Mouse (Mus musculus) limb, embryonic 15.5 days (tissue): Measurements from ENCODE around the gene Snx32. TPM values are rescaled to one million over a fixed set of nuclear protein-coding genes. Genes with fewer than 3 reads are reported as not detected.
A peak's percentile ranks its signal among the peaks of the same experiment; 100 is the strongest.

Experiments
- ATAC-seq: fragments of 200-750 bp; cut with Nextera tagmentation; 2 replicates; pipeline ENCODE4 v1.8.0; 2017; ENCODE audit warnings: low read depth, moderate TSS enrichment; ENCODE audit not compliant: insufficient number of reproducible peaks, low FRiP score, low TSS enrichment
- H3K27ac ChIP-seq: fragments of 300-500 bp; sonication (generic); 2 replicates; pipeline ENCODE4 v1.5.1; 2015; ENCODE audit warnings: moderate library complexity, mild to moderate bottlenecking, inconsistent platforms
- H3K27me3 ChIP-seq: fragments of 300-500 bp; sonication (generic); 2 replicates; pipeline ENCODE4 v1.6.1; 2015; ENCODE audit warnings: inconsistent platforms
- H3K36me3 ChIP-seq: fragments of 300-500 bp; sonication (generic); 2 replicates; pipeline ENCODE4 v1.6.1; 2015; ENCODE audit warnings: inconsistent platforms
- H3K4me1 ChIP-seq: fragments of 300-500 bp; sonication (generic); 2 replicates; pipeline ENCODE4 v1.6.1; 2015; ENCODE audit warnings: inconsistent platforms
- H3K4me2 ChIP-seq: fragments of 300-500 bp; sonication (generic); 2 replicates; pipeline ENCODE4 v1.6.1; 2015; ENCODE audit warnings: mild to moderate bottlenecking, inconsistent platforms
- H3K4me3 ChIP-seq: fragments of 300-500 bp; sonication (generic); 2 replicates; pipeline ENCODE4 v1.5.1; 2015; ENCODE audit warnings: mild to moderate bottlenecking, inconsistent platforms
- H3K9ac ChIP-seq: fragments of 300-500 bp; sonication (generic); 2 replicates; pipeline ENCODE4 v1.6.1; 2015; ENCODE audit warnings: inconsistent platforms
- H3K9me3 ChIP-seq: fragments of 300-500 bp; sonication (generic); 2 replicates; pipeline ENCODE4 v1.6.1; 2016; ENCODE audit warnings: inconsistent platforms
- WGBS: fragments of 180-500 bp; shearing (Covaris S2); methylation state at CpG from one replicate; pipeline ENCODE4 v1.1.7; 2015; 5-methylcytosine and 5-hydroxymethylcytosine counted together
- polyA plus RNA-seq: library from polyadenylated mRNA; unstranded; fragments of >200 nt; fragmentation: Nextera tagmentation; extraction: Ambion mirVana; gene quantifications from 2 replicates; pipeline ENCODE4 v1.2.1, GENCODE M21; 2015

The Snx32 gene
- 9.4 and 10.3 TPM in 2 replicates for polyA plus RNA-seq

- ATAC-seq: peak; percentile 98
- 2% methylated on average over 47 of the region's 47 CpGs for WGBS
- no peaks in the 10 kb centered on the region for H3K9me3 ChIP-seq
- peak within 1 kb of the TSS; percentile 50 for H3K4me3 ChIP-seq
- peak within 1 kb of the TSS; percentile 82 for H3K4me2 ChIP-seq
- no peaks in the 10 kb centered on the region for H3K27me3 ChIP-seq
- H3K9ac ChIP-seq: peak within 1 kb of the TSS; percentile 52
- peak within 1 kb of the TSS; percentile 76 for H3K27ac ChIP-seq
- H3K4me1 ChIP-seq: peaks cover 18% of the 10 kb centered on the region
- H3K36me3 ChIP-seq: no peaks in the 10 kb centered on the region
Measured at GRCm38 (mm10) chr19:5510031-5511026, at the start of gene Snx32. Gene Snx32 (minus strand): TSS chr19:5510538.

GRCm38 (mm10) chr19:5559631-5560456, 49.5 kb upstream of the Snx32 start:
- H3K36me3 ChIP-seq: no peaks in the 10 kb centered on the region
- peaks cover 24% of the 10 kb centered on the region for H3K4me1 ChIP-seq
- H3K9ac ChIP-seq: peak overlapping the region; percentile 39
- peaks cover 98% of the 10 kb centered on the region for H3K27me3 ChIP-seq
- peak overlapping the region; percentile 43 for H3K4me3 ChIP-seq
- H3K27ac ChIP-seq: peak overlapping the region; percentile 39
- 1% methylated on average over 69 of the region's 69 CpGs for WGBS
- ATAC-seq: 0 out of 2 replicates have a peak, but pooled peaks have one; percentile 8
- H3K4me2 ChIP-seq: peak overlapping the region; percentile 70
- no peaks in the 10 kb centered on the region for H3K9me3 ChIP-seq

- peaks cover 92% of the 10 kb centered on the region for H3K27me3 ChIP-seq
- no peak overlapping the region for H3K27ac ChIP-seq
- H3K4me3 ChIP-seq: peak overlapping the region; percentile 43
- no peaks in the 10 kb centered on the region for H3K9me3 ChIP-seq
- ATAC-seq: no peak
- H3K9ac ChIP-seq: no peak overlapping the region
- H3K36me3 ChIP-seq: no peaks in the 10 kb centered on the region
- H3K4me2 ChIP-seq: peak overlapping the region; percentile 70; the same call in 1 of the 2 replicates
- H3K4me1 ChIP-seq: peaks cover 24% of the 10 kb centered on the region
- 21% methylated on average over 8 of the region's 8 CpGs for WGBS
Measured at GRCm38 (mm10) chr19:5559229-5559628, 48.9 kb upstream of the Snx32 start.

- no peak for ATAC-seq
- 49% methylated on average over 8 of the region's 8 CpGs for WGBS
- H3K27me3 ChIP-seq: peaks cover 90% of the 10 kb centered on the region
- no peaks in the 10 kb centered on the region for H3K9me3 ChIP-seq
- H3K27ac ChIP-seq: no peak overlapping the region
- peak overlapping the region; percentile 43 for H3K4me3 ChIP-seq
- no peak overlapping the region for H3K9ac ChIP-seq
- peak overlapping the region; percentile 70; the same call in 1 of the 2 replicates for H3K4me2 ChIP-seq
- H3K4me1 ChIP-seq: peaks cover 26% of the 10 kb centered on the region
- H3K36me3 ChIP-seq: no peaks in the 10 kb centered on the region
Measured at GRCm38 (mm10) chr19:5558770-5559169, 48.4 kb upstream of the Snx32 start.

- H3K9ac ChIP-seq: no peak overlapping the region
- no peaks in the 10 kb centered on the region for H3K9me3 ChIP-seq
- H3K4me1 ChIP-seq: peaks cover 26% of the 10 kb centered on the region
- peaks cover 86% of the 10 kb centered on the region for H3K27me3 ChIP-seq
- H3K36me3 ChIP-seq: no peaks in the 10 kb centered on the region
- WGBS: 49% methylated on average over 7 of the region's 7 CpGs
- peak overlapping the region; percentile 43 for H3K4me3 ChIP-seq
- no peak overlapping the region for H3K27ac ChIP-seq
- H3K4me2 ChIP-seq: peak overlapping the region; percentile 19; the same call in 1 of the 2 replicates
- ATAC-seq: no peak
Measured at GRCm38 (mm10) chr19:5558169-5558568, 47.8 kb upstream of the Snx32 start.

- WGBS: 60% methylated on average over 14 of the region's 14 CpGs
- Histone ChIP-seq H3K9ac (no peak overlapping the region), H3K4me3 (no peak overlapping the region), H3K4me1 (peaks cover 4% of the 10 kb centered on the region; the same call in 1 of the 2 replicates), H3K4me2 (no peak overlapping the region), H3K9me3 (no peaks in the 10 kb centered on the region), H3K27me3 (peaks cover 47% of the 10 kb centered on the region), H3K36me3 (peaks cover 2% of the 10 kb centered on the region; the same call in 1 of the 2 replicates), H3K27ac (no peak overlapping the region)
- 0 out of 2 replicates have a peak, but pooled peaks have one; percentile 25 for ATAC-seq
Measured at GRCm38 (mm10) chr19:5554212-5554611, 43.9 kb upstream of the Snx32 start.

GRCm38 (mm10) chr19:5553802-5554201, 43.5 kb upstream of the Snx32 start:
- Histone ChIP-seq H3K36me3 (peaks cover 2% of the 10 kb centered on the region; the same call in 1 of the 2 replicates), H3K4me1 (0 out of 2 replicates have a peak, but pooled peaks cover 3% of the 10 kb centered on the region), H3K27ac (no peak overlapping the region), H3K27me3 (peaks cover 43% of the 10 kb centered on the region), H3K4me2 (no peak overlapping the region), H3K9ac (no peak overlapping the region), H3K9me3 (no peaks in the 10 kb centered on the region), H3K4me3 (no peak overlapping the region)
- no peak for ATAC-seq
- WGBS: 43% methylated on average over 8 of the region's 8 CpGs

GRCm38 (mm10) chr19:5547471-5548056, 37.2 kb upstream of the Snx32 start:
- Histone ChIP-seq H3K9ac (no peak overlapping the region), H3K4me1 (no peaks in the 10 kb centered on the region), H3K4me3 (no peak overlapping the region), H3K9me3 (no peaks in the 10 kb centered on the region), H3K4me2 (no peak overlapping the region), H3K27me3 (no peaks in the 10 kb centered on the region), H3K27ac (no peak overlapping the region), H3K36me3 (peaks cover 2% of the 10 kb centered on the region; the same call in 1 of the 2 replicates)
- no peak for ATAC-seq
- WGBS: 79% methylated on average over 4 of the region's 4 CpGs

GRCm38 (mm10) chr19:5544031-5544430, 33.7 kb upstream of the Snx32 start:
- no peaks in the 10 kb centered on the region for H3K27me3 ChIP-seq
- no peaks in the 10 kb centered on the region for H3K4me1 ChIP-seq
- no peak overlapping the region for H3K4me3 ChIP-seq
- WGBS: 46% methylated on average over 11 of the region's 11 CpGs
- H3K4me2 ChIP-seq: no peak overlapping the region
- 0 out of 2 replicates have a peak overlapping the region, but pooled peaks have one; percentile 8 for H3K27ac ChIP-seq
- no peak overlapping the region for H3K9ac ChIP-seq
- no peaks in the 10 kb centered on the region for H3K9me3 ChIP-seq
- no peak for ATAC-seq
- H3K36me3 ChIP-seq: no peaks in the 10 kb centered on the region

GRCm38 (mm10) chr19:5543362-5543761, 33.0 kb upstream of the Snx32 start:
- WGBS: 85% methylated on average over 9 of the region's 9 CpGs
- Histone ChIP-seq H3K4me2 (no peak overlapping the region), H3K4me1 (no peaks in the 10 kb centered on the region), H3K4me3 (no peak overlapping the region), H3K9ac (no peak overlapping the region), H3K27ac (0 out of 2 replicates have a peak overlapping the region, but pooled peaks have one; percentile 8), H3K27me3 (no peaks in the 10 kb centered on the region), H3K9me3 (no peaks in the 10 kb centered on the region), H3K36me3 (no peaks in the 10 kb centered on the region)
- no peak for ATAC-seq

GRCm38 (mm10) chr19:5538786-5539185, 28.4 kb upstream of the Snx32 start:
- peaks cover 2% of the 10 kb centered on the region; the same call in 1 of the 2 replicates for H3K4me1 ChIP-seq
- peaks cover 5% of the 10 kb centered on the region; the same call in 1 of the 2 replicates for H3K27me3 ChIP-seq
- no peak overlapping the region for H3K9ac ChIP-seq
- no peaks in the 10 kb centered on the region for H3K9me3 ChIP-seq
- no peak overlapping the region for H3K4me3 ChIP-seq
- 64% methylated on average over 8 of the region's 8 CpGs for whole genome bisulfite sequencing
- no peak overlapping the region for H3K4me2 ChIP-seq
- ATAC-seq: no peak
- peak overlapping the region; percentile 69 for H3K27ac ChIP-seq
- no peaks in the 10 kb centered on the region for H3K36me3 ChIP-seq
